Mouse (Mus musculus) R1 (cell line): ENCODE measurements around the gene Bbox1.

Experiments used
- DNase-seq: peaks from one replicate; pipeline ENCODE4 v3.0.0-alpha.2; 2018; ENCODE audit warnings: low read depth, low spot score

Bbox1 gene

GRCm38 (mm10) chr2:110314509-110315155 is at the start of gene Bbox1:
Gene Bbox1 (minus strand): TSS chr2:110314560.
- no peak for DNase-seq

GRCm38 (mm10) chr2:110363855-110364254 is 49.5 kb upstream of the Bbox1 start:
- no peak for DNase-seq

- peak; percentile 21 for DNase-seq
Observed at GRCm38 (mm10) chr2:110362432-110363283, 48.3 kb upstream of the Bbox1 start, which contains the start of gene Fibin. Gene Fibin (minus strand): TSS chr2:110363183.

- DNase-seq = no peak
Observed at GRCm38 (mm10) chr2:110353302-110353970, 39.1 kb upstream of the Bbox1 start.

GRCm38 (mm10) chr2:110351843-110352251 is 37.5 kb upstream of the Bbox1 start:
- DNase-seq = no peak

GRCm38 (mm10) chr2:110351406-110351805 is 37.0 kb upstream of the Bbox1 start:
- no peak for DNase-seq

- DNase-seq = no peak
Observed at GRCm38 (mm10) chr2:110328953-110329352, 14.6 kb upstream of the Bbox1 start.

GRCm38 (mm10) chr2:110319949-110320348 is 5.6 kb upstream of the Bbox1 start:
- no peak for DNase-seq

GRCm38 (mm10) chr2:110319266-110319665 is 4.9 kb upstream of the Bbox1 start:
- DNase-seq = no peak

GRCm38 (mm10) chr2:110318719-110319118 is 4.4 kb upstream of the Bbox1 start:
- no peak for DNase-seq

GRCm38 (mm10) chr2:110316116-110316883 is 1.9 kb upstream of the Bbox1 start:
- peak; percentile 3 for DNase-seq

GRCm38 (mm10) chr2:110314074-110314473 is 286 bp downstream of the Bbox1 start:
- DNase-seq = no peak

GRCm38 (mm10) chr2:110313305-110313824 is 995 bp downstream of the Bbox1 start:
- no peak for DNase-seq

GRCm38 (mm10) chr2:110305358-110306283 is 8.7 kb downstream of the Bbox1 start:
- no peak for DNase-seq

GRCm38 (mm10) chr2:110302261-110302660 is 12.1 kb downstream of the Bbox1 start:
- DNase-seq = no peak

GRCm38 (mm10) chr2:110301314-110301713 is 13.0 kb downstream of the Bbox1 start:
- DNase-seq = no peak

GRCm38 (mm10) chr2:110294927-110295326 is 19.4 kb downstream of the Bbox1 start:
- no peak for DNase-seq

GRCm38 (mm10) chr2:110287959-110288358 is 26.4 kb downstream of the Bbox1 start:
- DNase-seq = no peak

- DNase-seq = no peak
Observed at GRCm38 (mm10) chr2:110285829-110286504, 28.4 kb downstream of the Bbox1 start.

- no peak for DNase-seq
Observed at GRCm38 (mm10) chr2:110275424-110275823, 38.9 kb downstream of the Bbox1 start.
